Mouse (Mus musculus) embryonic facial prominence, embryonic 10.5 days (tissue): ENCODE data around the gene Prrt1. TPM values are rescaled to one million over a fixed set of nuclear protein-coding genes. Genes with fewer than 3 reads are reported as not detected.

Experiments used
- DNase-seq: peaks from one replicate; pipeline ENCODE4 v3.0.0-alpha.2; 2017; ENCODE audit warnings: low spot score
- H3K27ac ChIP-seq: fragments of 300-500 bp; sonication (generic); replicated peaks from 2 replicates; pipeline ENCODE4 v1.5.1; 2016; ENCODE audit warnings: mild to moderate bottlenecking
- H3K27me3 ChIP-seq: fragments of 300-500 bp; sonication (generic); replicated peaks from 2 replicates; pipeline ENCODE4 v1.6.1; 2016; ENCODE audit warnings: low read depth, mild to moderate bottlenecking; ENCODE audit not compliant: poor library complexity, severe bottlenecking
- H3K36me3 ChIP-seq: fragments of 300-500 bp; sonication (generic); replicated peaks from 2 replicates; pipeline ENCODE4 v1.6.1; 2016; ENCODE audit warnings: mild to moderate bottlenecking, moderate library complexity
- H3K4me1 ChIP-seq: fragments of 300-500 bp; sonication (generic); 2 replicates; pipeline ENCODE4 v1.6.1; 2016
- H3K4me3 ChIP-seq: fragments of 300-500 bp; sonication (generic); 2 replicates; pipeline ENCODE4 v1.5.1; 2016; ENCODE audit warnings: mild to moderate bottlenecking, moderate library complexity
- H3K9me3 ChIP-seq: fragments of 300-500 bp; sonication (generic); 2 replicates; pipeline ENCODE4 v1.6.1; 2016; ENCODE audit warnings: mild to moderate bottlenecking
- WGBS: fragments of 180-500 bp; shearing (Covaris S2); methylation state at CpG from one replicate; pipeline ENCODE4 v1.1.7; 2016; 5-methylcytosine and 5-hydroxymethylcytosine counted together
- polyA plus RNA-seq: library from polyadenylated mRNA; unstranded; fragments of >200 nt; fragmentation: Nextera tagmentation; extraction: Ambion mirVana; gene quantifications from 2 replicates; pipeline ENCODE4 v1.2.1, GENCODE M21; 2016

Prrt1 gene
- polyA plus RNA-seq, 1 experiment from 2014 or later, result 0.12 TPM

DNA sequence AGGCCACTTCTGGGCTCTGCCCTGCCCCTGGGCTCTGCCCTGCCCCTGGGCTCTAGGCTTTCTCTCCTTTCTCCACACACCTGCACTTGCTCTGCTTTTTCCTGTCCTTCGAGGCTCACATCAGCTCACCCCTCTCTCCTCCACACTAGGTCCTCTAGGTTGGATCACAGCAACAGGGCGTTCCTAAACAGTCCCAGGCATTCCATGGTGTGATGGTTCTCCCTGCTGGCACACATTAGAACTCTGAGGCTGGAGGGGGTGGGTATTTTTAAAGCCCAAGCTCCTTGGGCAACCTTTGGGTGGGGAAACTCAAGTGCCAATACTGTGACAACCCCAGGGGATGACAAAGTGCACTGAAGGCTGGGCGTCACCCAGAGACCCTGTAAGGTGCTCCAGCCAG lies 8.1 kb downstream of the Prrt1 start:
- 70% methylated on average over 3 of the region's 3 CpGs for WGBS
- no peak for DNase-seq
- peaks cover 31% of the 10 kb centered on the region for H3K27me3 ChIP-seq
- peaks cover 24% of the 10 kb centered on the region for H3K4me1 ChIP-seq
- H3K27ac ChIP-seq, result no peak overlapping the region
- H3K9me3 ChIP-seq, result no peaks in the 10 kb centered on the region
- no peaks in the 10 kb centered on the region for H3K36me3 ChIP-seq
- 0 out of 2 replicates have a peak overlapping the region, but pooled peaks have one; percentile 0 for H3K4me3 ChIP-seq

DNA sequence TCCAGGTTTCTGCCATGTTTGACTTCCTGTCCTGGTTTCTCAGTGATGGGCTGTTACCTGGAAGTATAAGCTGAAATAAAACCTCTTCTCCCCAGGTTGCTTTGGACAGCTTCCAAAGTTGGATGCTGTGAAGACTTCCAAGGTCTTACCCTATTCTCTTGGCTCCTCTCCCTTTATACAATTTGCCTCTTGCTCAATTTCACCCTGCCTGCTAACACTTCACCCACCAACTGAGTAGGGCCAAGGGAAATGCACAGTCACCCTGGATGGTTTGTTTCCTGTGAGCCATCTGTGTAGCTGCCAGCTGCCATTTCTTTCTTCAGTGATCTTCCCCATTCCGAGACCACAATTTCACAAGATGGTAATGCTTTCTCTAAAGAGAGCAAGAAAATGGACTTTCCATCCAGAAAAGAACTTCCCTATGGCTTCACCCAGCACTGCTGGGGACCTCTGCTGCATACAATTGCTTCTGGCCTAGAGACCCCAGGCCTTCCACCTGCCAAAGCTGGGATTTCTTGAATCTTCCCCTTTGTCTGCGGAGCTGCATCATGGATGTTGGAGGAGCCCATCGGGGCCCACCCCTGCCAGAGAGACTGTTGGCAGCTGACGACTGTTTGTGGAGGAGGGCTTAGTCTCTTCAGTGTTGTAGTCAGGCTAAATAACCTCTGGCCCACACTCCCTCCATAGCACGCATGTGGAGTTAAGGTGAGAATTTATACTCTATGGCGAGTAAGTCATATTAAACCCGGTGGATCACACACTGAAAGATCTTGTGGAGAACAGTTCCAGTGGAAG lies 10.3 kb downstream of the Prrt1 start:
- peak overlapping the region; percentile 35; the same call in 1 of the 2 replicates for H3K27ac ChIP-seq
- no peak for DNase-seq
- H3K36me3 ChIP-seq, result no peaks in the 10 kb centered on the region
- H3K4me3 ChIP-seq, result no peak overlapping the region
- WGBS, result 85% methylated on average over 7 of the region's 7 CpGs
- H3K27me3 ChIP-seq, result peaks cover 15% of the 10 kb centered on the region; the same call in 1 of the 2 replicates
- peaks cover 17% of the 10 kb centered on the region for H3K4me1 ChIP-seq
- H3K9me3 ChIP-seq, result no peaks in the 10 kb centered on the region

DNA sequence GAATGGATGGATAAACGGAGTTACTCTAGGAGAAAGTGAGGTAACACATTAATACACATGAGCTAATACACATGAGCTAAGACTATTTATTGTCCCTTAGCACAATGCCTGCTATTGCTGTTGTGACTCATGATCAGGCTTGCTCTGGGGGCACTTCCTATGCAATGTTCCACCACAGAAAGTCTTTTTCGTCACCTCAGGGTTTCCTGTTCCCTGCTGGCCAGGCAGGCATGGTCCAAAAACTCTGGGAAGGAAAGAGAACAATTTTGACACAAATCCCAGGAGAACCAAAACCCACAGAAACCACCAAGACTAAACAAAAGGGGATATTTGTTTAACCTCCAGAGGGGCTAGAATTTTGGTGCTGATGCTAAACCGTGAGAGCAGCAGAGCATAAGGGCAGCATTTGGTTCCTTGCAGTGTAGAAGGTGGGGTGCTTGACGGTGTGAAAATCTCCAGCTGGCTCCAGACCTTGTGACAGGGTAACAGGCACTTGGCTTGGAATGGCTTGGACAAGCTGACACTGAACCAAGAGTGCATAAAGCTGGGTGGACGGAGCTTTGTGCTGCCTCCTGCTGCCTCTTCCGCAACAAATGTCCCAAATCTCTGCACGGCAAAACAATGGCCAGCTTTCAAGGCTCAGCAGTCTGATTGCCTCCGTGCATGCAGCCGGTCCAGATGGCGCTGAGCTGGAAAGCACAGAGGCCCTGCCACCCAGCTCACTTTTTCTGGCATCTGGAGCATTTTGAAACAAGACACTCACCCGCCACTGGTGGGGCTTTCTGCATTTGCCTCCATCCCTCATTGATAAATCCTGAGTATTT lies 11.7 kb downstream of the Prrt1 start:
- WGBS, result 17% methylated on average over 11 of the region's 11 CpGs
- Histone ChIP-seq H3K27me3 (peaks cover 9% of the 10 kb centered on the region; the same call in 1 of the 2 replicates), H3K36me3 (peaks cover 6% of the 10 kb centered on the region), H3K4me3 (peak overlapping the region; percentile 29; the same call in 1 of the 2 replicates), H3K9me3 (no peaks in the 10 kb centered on the region), H3K27ac (peak overlapping the region; percentile 84), H3K4me1 (peaks cover 27% of the 10 kb centered on the region)
- DNase-seq, result peak; percentile 68

DNA sequence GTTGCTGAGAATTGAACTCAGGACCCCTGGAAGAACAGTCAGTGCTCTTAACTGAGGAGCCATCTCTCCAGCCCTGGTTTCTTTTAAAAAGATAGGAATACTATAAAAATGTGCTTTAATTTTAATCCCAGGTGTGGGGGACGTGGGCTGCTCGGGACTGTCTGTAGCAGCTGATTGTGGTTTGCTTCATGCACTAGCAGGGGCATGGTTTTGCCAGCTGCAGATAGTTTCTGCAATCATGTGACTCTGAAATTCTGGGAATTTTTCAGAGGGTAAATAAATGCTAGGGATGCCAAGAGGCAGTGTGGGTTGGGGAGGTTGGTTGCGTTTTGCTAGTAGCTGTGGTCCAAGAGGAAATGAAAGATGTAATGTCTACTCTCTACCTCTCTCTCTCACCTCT lies 12.6 kb downstream of the Prrt1 start:
- H3K36me3 ChIP-seq, result peaks cover 9% of the 10 kb centered on the region
- no peak overlapping the region for H3K4me3 ChIP-seq
- H3K4me1 ChIP-seq, result peaks cover 34% of the 10 kb centered on the region
- peaks cover 7% of the 10 kb centered on the region; the same call in 1 of the 2 replicates for H3K27me3 ChIP-seq
- no peak for DNase-seq
- peak overlapping the region; percentile 84; the same call in 1 of the 2 replicates for H3K27ac ChIP-seq
- 83% methylated on average over 3 of the region's 3 CpGs for WGBS
- no peaks in the 10 kb centered on the region for H3K9me3 ChIP-seq

DNA sequence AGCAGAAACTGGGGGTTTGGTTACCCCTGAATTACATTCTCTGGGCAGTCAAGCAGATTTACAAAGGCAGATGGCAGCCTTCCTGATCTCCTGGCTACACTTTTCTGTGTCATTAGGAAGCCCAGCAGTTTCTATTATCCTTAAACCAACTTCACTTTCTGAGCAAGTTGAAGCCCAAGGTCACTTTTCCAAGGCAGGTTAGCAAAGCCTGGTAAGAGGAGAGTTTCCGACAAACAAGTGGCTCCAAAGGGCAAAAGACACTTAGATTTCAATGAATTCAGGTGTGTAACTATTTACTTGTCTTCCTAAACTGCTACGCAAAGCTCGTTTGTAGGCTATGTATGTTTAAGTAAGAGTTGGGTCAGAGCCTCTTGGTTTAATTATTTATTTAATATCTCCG lies 14.0 kb downstream of the Prrt1 start:
- 90% methylated on average over 4 of the region's 4 CpGs for WGBS
- DNase-seq, result no peak
- Histone ChIP-seq H3K4me3 (no peak overlapping the region), H3K36me3 (peaks cover 9% of the 10 kb centered on the region), H3K27me3 (no peaks in the 10 kb centered on the region), H3K4me1 (peaks cover 45% of the 10 kb centered on the region), H3K9me3 (no peaks in the 10 kb centered on the region), H3K27ac (no peak overlapping the region)

DNA sequence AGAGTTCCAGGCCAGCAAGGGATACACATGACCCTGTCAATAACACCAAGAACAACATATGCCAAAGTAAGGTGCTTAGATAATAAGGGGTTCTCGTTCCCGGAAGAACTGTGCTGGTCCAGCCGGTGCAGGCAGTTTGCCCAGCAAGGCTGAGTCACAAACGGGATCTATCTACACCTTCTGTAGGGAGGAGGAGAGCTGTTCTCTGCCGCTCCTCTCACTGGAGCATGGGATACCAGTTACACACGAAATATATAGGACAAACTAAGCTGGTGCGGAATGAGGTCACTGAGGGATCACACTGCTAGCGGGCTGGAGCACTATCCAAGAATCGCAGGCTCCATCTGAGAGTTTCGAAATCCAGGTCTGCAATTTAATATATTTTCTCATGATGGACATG lies 14.6 kb downstream of the Prrt1 start:
- no peaks in the 10 kb centered on the region for H3K27me3 ChIP-seq
- peak overlapping the region; percentile 66; the same call in 1 of the 2 replicates for H3K27ac ChIP-seq
- peaks cover 14% of the 10 kb centered on the region for H3K36me3 ChIP-seq
- no peak for DNase-seq
- peaks cover 51% of the 10 kb centered on the region for H3K4me1 ChIP-seq
- no peaks in the 10 kb centered on the region for H3K9me3 ChIP-seq
- WGBS, result 87% methylated on average over 10 of the region's 10 CpGs
- H3K4me3 ChIP-seq, result no peak overlapping the region

DNA sequence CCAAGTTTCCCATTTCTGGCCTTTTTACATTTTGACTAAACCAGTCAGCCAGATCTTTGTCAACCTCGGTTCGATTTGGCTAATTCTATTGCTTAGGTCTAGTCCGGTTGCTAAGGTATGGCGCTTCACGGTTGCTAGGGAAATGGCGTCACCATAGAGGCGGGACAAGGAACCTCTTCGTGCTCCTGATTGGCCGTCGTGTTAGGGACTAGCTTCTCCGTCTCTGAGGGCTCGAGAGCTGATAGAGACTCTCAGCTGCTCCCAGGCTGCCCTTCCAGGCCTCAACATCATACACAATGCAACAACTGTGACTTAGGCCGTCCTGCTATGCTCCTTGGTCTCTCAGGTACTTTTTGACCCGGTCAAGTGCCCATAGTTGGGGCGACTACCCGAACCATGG lies 15.3 kb downstream of the Prrt1 start, which contains the start of gene Fkbpl:
Gene Fkbpl (plus strand): TSS at position 157 of the 400 bp plus-strand sequence.
- peak within 1 kb of the TSS; percentile 83 for H3K27ac ChIP-seq
- peak; percentile 93 for DNase-seq
- WGBS, result under 1% methylated on average over 16 of the region's 16 CpGs
- peaks cover 53% of the 10 kb centered on the region for H3K4me1 ChIP-seq
- H3K36me3 ChIP-seq, result peaks cover 21% of the 10 kb centered on the region
- no peaks in the 10 kb centered on the region for H3K9me3 ChIP-seq
- peak within 1 kb of the TSS; percentile 99 for H3K4me3 ChIP-seq
- H3K27me3 ChIP-seq, result no peaks in the 10 kb centered on the region

DNA sequence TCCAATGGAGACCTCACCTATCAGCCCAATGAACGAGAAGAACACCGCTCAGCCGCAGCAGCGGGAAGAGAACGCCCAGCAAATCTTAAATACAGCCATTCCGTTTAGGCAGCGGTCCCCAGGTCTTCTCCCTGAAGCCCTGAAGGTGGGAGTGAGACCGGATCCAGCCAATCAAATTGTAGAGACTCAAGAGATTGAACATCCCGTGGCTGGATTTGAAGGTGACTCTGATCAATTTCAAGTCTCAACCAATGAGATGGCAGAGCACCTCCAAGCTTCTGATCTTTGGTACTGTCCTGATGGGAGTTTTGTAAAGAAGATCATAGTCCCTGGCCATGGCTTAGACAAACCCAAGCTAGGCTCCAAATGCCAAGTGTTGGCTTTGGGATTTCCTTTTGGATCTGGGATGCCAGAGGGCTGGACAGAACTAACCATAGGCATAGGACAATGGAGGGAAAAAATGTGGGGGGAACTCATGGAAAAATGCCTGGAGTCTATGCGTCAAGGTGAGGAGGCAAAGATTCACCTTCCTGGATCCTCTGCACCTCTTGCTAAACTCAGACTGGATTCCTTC lies 16.0 kb downstream of the Prrt1 start:
- H3K4me3 ChIP-seq, result peak overlapping the region; percentile 99
- H3K4me1 ChIP-seq, result peaks cover 52% of the 10 kb centered on the region
- WGBS, result 47% methylated on average over 10 of the region's 10 CpGs
- no peaks in the 10 kb centered on the region for H3K9me3 ChIP-seq
- H3K27me3 ChIP-seq, result no peaks in the 10 kb centered on the region
- DNase-seq, result no peak
- peaks cover 28% of the 10 kb centered on the region for H3K36me3 ChIP-seq
- H3K27ac ChIP-seq, result peak overlapping the region; percentile 83

DNA sequence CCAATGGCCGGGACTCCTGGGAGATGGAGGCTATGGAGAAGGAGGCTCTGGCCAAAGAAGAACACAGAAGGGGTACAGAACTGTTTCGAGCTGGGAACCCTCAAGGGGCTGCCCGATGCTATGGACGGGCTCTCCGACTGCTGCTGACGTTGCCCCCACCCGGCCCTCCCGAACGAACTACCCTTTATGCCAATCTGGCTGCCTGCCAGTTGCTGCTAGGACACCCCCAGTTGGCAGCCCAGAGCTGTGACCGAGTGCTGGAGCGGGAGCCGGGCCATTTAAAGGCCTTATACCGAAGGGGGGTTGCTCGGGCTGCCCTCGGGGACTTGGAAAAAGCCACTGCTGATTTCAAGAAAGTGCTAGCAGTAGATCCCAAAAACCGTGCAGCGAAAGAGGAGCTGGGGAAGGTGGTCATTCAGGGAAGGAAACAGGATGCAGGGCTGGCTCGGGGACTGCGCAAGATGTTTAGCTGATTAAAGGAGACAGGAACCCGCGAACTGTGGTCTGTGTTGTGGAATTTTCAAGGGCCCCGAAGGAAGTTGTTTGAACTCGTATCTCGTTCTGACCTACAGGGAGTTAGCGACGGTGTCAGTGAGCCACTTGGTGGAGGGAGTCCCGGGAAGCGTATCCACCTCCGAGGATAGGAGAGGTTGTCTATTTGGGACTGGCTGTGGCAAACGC lies 16.6 kb downstream of the Prrt1 start:
- no peaks in the 10 kb centered on the region for H3K27me3 ChIP-seq
- no peaks in the 10 kb centered on the region for H3K9me3 ChIP-seq
- H3K4me3 ChIP-seq, result peak overlapping the region; percentile 99
- H3K36me3 ChIP-seq, result peaks cover 34% of the 10 kb centered on the region
- no peak for DNase-seq
- WGBS, result 92% methylated on average over 30 of the region's 30 CpGs
- H3K4me1 ChIP-seq, result peaks cover 46% of the 10 kb centered on the region
- H3K27ac ChIP-seq, result no peak overlapping the region

DNA sequence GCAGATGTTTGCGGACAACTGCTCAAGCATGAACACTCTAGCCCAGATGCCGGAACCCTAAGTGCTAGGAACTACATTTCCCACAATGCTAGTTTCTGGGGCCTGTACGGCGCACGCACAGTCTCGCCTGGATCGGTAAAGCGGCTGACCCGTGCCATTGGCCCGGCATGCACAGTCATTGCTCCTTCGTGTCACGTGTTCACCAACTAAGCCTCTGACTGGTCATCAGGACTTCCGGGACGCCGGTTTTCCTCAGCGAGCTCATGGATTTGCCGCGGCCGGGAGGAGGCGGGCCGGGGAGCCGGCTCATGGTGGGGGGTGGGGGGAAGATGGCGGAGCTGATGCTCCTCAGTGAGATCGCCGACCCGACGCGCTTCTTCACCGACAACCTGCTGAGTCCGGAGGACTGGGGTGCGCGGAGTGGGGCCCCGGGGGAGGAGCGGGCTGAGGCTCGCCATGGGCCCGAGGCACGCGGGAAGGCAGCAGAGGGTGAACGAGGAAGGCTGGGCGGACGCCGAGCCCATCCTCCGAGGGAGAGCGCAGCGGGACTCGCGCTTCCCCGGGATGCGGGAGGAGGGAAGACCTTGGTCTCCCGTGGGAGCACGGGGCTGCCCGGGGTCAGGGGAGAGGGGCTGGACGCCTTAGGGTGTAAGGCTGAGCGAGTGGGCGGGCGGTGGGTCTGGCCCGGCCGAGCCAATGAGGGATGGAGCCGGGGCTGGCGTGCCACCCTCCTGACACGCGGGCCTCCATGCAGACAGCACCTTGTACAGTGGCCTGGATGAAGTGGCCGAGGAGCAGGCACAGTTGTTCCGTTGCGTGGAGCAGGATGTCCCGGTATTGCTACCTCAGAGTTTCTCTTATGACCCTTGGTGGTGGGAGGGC lies 17.8 kb downstream of the Prrt1 start, which contains the start of gene Atf6b:
Gene Atf6b (plus strand): TSS at position 241 of the 882 bp plus-strand sequence.
- no peaks in the 10 kb centered on the region for H3K9me3 ChIP-seq
- H3K27ac ChIP-seq, result peak within 1 kb of the TSS; percentile 95
- 1% methylated on average over 66 of the region's 66 CpGs for WGBS
- H3K27me3 ChIP-seq, result no peaks in the 10 kb centered on the region
- peaks cover 46% of the 10 kb centered on the region for H3K36me3 ChIP-seq
- DNase-seq, result peak; percentile 96
- H3K4me3 ChIP-seq, result peak within 1 kb of the TSS; percentile 99
- H3K4me1 ChIP-seq, result peaks cover 39% of the 10 kb centered on the region
